Mouse (Mus musculus) MEL (cell line): ENCODE data around the gene Mboat1.

ENCODE experiments used
- CTCF ChIP-seq, 3 experiments: IDR thresholded peaks in 2 of 3; conservative IDR thresholded peaks in 1 of 3; 2 replicates each; pipeline ENCODE4 v1.5.1; 2011 to 2012; ENCODE audit warnings: low read length in 3 of 3, low read depth in 2 of 3, mild to moderate bottlenecking in 2 of 3, improper control_type of control experiment in 1 of 3, inconsistent platforms in 1 of 3, mixed read lengths in 1 of 3, moderate library complexity in 1 of 3; ENCODE audit not compliant: control insufficient read depth in 1 of 3, insufficient read depth in 1 of 3, poor library complexity in 1 of 3, severe bottlenecking in 1 of 3
- POLR2A ChIP-seq, 2 experiments: IDR thresholded peaks; 2 replicates each; pipeline ENCODE4 v1.6.1; 2011 to 2012; ENCODE audit warnings: low read length in 2 of 2, mild to moderate bottlenecking in 2 of 2, control low read depth in 1 of 2, improper control_type of control experiment in 1 of 2, low read depth in 1 of 2, moderate library complexity in 1 of 2; ENCODE audit not compliant: control insufficient read depth in 1 of 2, insufficient read depth in 1 of 2, poor library complexity in 1 of 2
- POLR2AphosphoS2 ChIP-seq: IDR thresholded peaks from 2 replicates; pipeline ENCODE4 v1.6.1; 2011; ENCODE audit warnings: low read length, improper control_type of control experiment
- RAD21 ChIP-seq: IDR thresholded peaks from 2 replicates; pipeline ENCODE4 v1.6.1; 2011; ENCODE audit warnings: mild to moderate bottlenecking, low read depth, low read length, improper control_type of control experiment
- USF2 ChIP-seq, 2 experiments: IDR thresholded peaks; 2 replicates each; pipeline ENCODE4 v1.6.1; 2011 to 2012; ENCODE audit warnings: improper control_type of control experiment in 2 of 2, low read length in 2 of 2, borderline replicate concordance in 1 of 2, inconsistent platforms in 1 of 2, low read depth in 1 of 2, mild to moderate bottlenecking in 1 of 2; ENCODE audit not compliant: insufficient read depth in 1 of 2
- ZC3H11A ChIP-seq: IDR thresholded peaks from 2 replicates; pipeline ENCODE4 v1.6.1; 2012; ENCODE audit warnings: low read depth, mild to moderate bottlenecking, inconsistent platforms, low read length, improper control_type of control experiment

DNA sequence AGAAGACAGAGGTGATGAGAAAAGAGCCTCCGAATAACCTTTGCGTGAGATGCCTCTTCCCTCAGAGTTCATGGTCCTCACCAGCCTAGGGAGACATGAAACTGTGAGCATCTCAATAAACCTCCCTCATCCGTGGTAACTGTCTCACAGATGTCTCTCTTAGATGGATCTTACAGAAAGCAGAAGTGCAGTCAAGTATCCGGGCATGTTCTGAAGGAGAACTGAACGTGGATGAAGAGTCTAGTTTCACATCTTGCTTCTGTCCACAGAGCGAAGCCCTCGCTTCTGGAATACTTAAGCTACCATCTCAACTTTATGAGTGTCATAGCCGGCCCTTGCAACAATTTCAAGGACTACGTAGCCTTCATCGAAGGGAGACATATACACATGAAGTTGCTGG, 87.8 kb downstream of the Mboat1 start:
- TF ChIP-seq CTCF (IDR thresholded peaks at IDR 0.05 in 2 of 3, conservative IDR thresholded peaks at IDR 0.05 in 1 of 3; ENCODE audit: control insufficient read depth in 1 of 3, insufficient read depth in 1 of 3, low read depth in 2 of 3, low read length in 3 of 3, poor library complexity in 1 of 3, severe bottlenecking in 1 of 3) (no peak), POLR2A (IDR thresholded peaks at IDR 0.05; ENCODE audit: control insufficient read depth in 1 of 2, insufficient read depth in 1 of 2, low read depth in 1 of 2, low read length in 2 of 2, poor library complexity in 1 of 2) (no peak), ZC3H11A (no peak), USF2 (IDR thresholded peaks at IDR 0.05; ENCODE audit: borderline replicate concordance in 1 of 2, insufficient read depth in 1 of 2, low read depth in 1 of 2, low read length in 2 of 2) (no peak), POLR2AphosphoS2 (no peak), RAD21 (no peak)
